Mouse (Mus musculus): Measurements from ENCODE around the gene Olfr644. TPM values are rescaled to one million over a fixed set of nuclear protein-coding genes. Genes with fewer than 3 reads are reported as not detected.

The Olfr644 gene
- total and polyA plus RNA-seq, 3 experiments: not detected

DNA sequence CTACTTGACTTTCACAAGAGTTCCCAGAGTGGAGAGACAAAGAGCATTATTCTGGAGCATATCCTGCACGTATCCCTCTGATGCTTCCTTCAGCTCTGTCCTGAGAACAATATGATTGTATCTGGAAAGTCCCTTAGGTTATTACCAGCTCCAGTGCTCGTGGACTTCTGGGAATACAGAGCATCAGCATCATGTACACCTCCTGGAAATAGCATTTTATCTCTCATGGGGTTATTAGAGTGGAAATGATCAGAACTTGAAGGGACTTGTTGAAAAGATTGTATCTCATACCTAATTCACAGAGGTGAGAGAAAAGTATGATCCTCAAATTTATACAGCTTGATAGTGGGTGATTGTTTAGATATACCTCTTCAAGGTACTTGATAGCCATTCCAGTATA lies 10.3 kb downstream of the Olfr644 start, which contains the start of gene 4930516K23Rik:
TSS of gene 4930516K23Rik (minus strand) at position 101 of the 400 bp plus-strand sequence.
- no peak for DNase-seq (ENCODE audit: extremely low read depth)

DNA sequence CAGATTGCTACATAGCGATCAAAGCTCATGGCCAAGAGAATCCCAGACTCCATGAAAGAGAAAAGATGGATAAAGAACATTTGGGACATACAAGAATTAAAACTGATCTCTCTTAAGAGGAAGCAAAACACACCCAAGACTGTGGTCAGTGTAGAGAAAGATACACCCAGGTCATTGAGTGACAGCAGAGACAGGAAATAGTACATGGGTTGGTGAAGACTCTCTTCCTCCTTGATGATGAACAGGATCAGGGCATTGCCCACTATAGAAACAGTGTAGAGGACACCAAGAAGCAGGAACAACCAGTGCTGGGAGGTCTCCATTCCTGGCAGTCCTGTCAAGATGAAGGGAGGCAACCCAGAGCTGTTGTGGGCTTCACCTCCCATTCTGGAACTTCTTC lies 12.5 kb downstream of the Olfr644 start:
- no peaks in the 10 kb centered on the region for H3K9me3 ChIP-seq (replicated peaks; ENCODE audit: low read length)
- no peak for DNase-seq (ENCODE audit: extremely low read depth)
- no peaks in the 10 kb centered on the region for H3K4me1 ChIP-seq (ENCODE audit: control insufficient read depth in 1 of 2, insufficient read depth in 2 of 2)
- H3K4me2 ChIP-seq (ENCODE audit: insufficient read depth, low read depth, poor library complexity, severe bottlenecking): no peak overlapping the region
- no peak overlapping the region for H3K27ac ChIP-seq (ENCODE audit: insufficient read depth, low read depth)
- H3K27me3 ChIP-seq (replicated peaks): no peaks in the 10 kb centered on the region
- dilution Hi-C loops (cut with MboI; ENCODE audit: extremely low pct_ligation_motif_present, extremely low pct_unique_long_range_greater_than_20kb, low sequenced_read_pairs) (no loop called here), in situ Hi-C loops (cut with MboI; ENCODE audit: low pct_ligation_motif_present, low pct_unique_long_range_greater_than_20kb, low sequenced_read_pairs) (no loop called here)
- no peaks in the 10 kb centered on the region for H3K36me3 ChIP-seq (replicated peaks in 1 of 2; ENCODE audit: control insufficient read depth in 1 of 2, insufficient read depth in 1 of 2, low read length in 1 of 2)
- no peak overlapping the region for H3K9ac ChIP-seq (ENCODE audit: insufficient read depth, low read depth)
- no peak overlapping the region for H3K4me3 ChIP-seq (replicated peaks in 1 of 3; ENCODE audit: low read depth in 2 of 3, low read length in 2 of 3, poor library complexity in 1 of 3)
- no peak for TF ChIP-seq BHLHE40 (IDR thresholded peaks at IDR 0.05; ENCODE audit: low read depth, low read length)
- H3K79me2 ChIP-seq (replicated peaks; ENCODE audit: control insufficient read depth, extremely low read depth, insufficient read depth, poor library complexity, severe bottlenecking): no peaks in the 10 kb centered on the region

More for the DNA sequence above, 10.3 kb downstream of the Olfr644 start, which contains the start of gene 4930516K23Rik:
- no peak within 1 kb of the TSS for H3K4me2 ChIP-seq (ENCODE audit: insufficient read depth, low read depth, poor library complexity, severe bottlenecking)
- H3K9ac ChIP-seq (ENCODE audit: insufficient read depth, low read depth): no peak within 1 kb of the TSS
- no peaks in the 10 kb centered on the region for H3K27me3 ChIP-seq (replicated peaks)
- TF ChIP-seq MXI1 (IDR thresholded peaks at IDR 0.05; ENCODE audit: low read depth, low read length) (no peak), JUND (conservative IDR thresholded peaks at IDR 0.05; ENCODE audit: low read depth, low read length) (no peak)
- no peak within 1 kb of the TSS for H3K27ac ChIP-seq (ENCODE audit: insufficient read depth, low read depth)
- dilution Hi-C loops (cut with MboI; ENCODE audit: extremely low pct_ligation_motif_present, extremely low pct_unique_long_range_greater_than_20kb, low sequenced_read_pairs): no loop called here
- H3K36me3 ChIP-seq (replicated peaks in 1 of 2; ENCODE audit: control insufficient read depth in 1 of 2, insufficient read depth in 1 of 2, low read length in 1 of 2): no peaks in the 10 kb centered on the region
- no peaks in the 10 kb centered on the region for H3K4me1 ChIP-seq (ENCODE audit: control insufficient read depth in 1 of 2, insufficient read depth in 2 of 2)
- H3K79me2 ChIP-seq (replicated peaks; ENCODE audit: control insufficient read depth, extremely low read depth, insufficient read depth, poor library complexity, severe bottlenecking): no peaks in the 10 kb centered on the region
- H3K4me3 ChIP-seq (replicated peaks in 1 of 3; ENCODE audit: low read depth in 2 of 3, low read length in 2 of 3, poor library complexity in 1 of 3): no peak within 1 kb of the TSS
- in situ Hi-C loops (cut with MboI; ENCODE audit: low pct_ligation_motif_present, low pct_unique_long_range_greater_than_20kb, low sequenced_read_pairs): no loop called here
- H3K9me3 ChIP-seq (replicated peaks; ENCODE audit: low read length): no peaks in the 10 kb centered on the region

DNA sequence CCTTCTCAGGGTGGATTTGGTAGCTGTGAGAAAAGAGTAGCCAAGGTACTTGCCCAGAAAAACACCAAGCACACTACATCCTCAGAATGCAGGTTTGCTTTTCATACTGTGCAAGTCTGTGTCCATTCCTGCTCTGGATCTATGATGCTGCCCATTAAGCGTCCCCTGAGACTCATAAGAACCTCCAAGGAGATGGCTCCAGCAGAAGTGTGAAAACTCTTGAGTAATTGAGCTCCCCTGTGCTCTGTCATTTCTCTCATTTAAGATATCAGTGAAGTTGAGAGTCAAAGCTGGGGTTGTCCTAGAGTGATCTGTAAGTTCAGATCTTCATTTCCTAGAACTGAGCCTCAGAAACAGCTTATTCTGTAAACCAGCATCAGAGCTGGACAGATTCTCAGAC lies 19.1 kb downstream of the Olfr644 start, which contains the start of gene Olfr642:
TSS of gene Olfr642 (minus strand) at position 101 of the 400 bp plus-strand sequence.
- no peak within 1 kb of the TSS for H3K4me2 ChIP-seq (ENCODE audit: insufficient read depth, low read depth, poor library complexity, severe bottlenecking)
- no peaks in the 10 kb centered on the region for H3K9me3 ChIP-seq (replicated peaks; ENCODE audit: low read length)
- H3K27ac ChIP-seq (ENCODE audit: insufficient read depth, low read depth): no peak within 1 kb of the TSS
- no peaks in the 10 kb centered on the region for H3K36me3 ChIP-seq (replicated peaks in 1 of 2; ENCODE audit: control insufficient read depth in 1 of 2, insufficient read depth in 1 of 2, low read length in 1 of 2)
- no peaks in the 10 kb centered on the region for H3K27me3 ChIP-seq (replicated peaks)
- H3K9ac ChIP-seq (ENCODE audit: insufficient read depth, low read depth): no peak within 1 kb of the TSS
- TF ChIP-seq GABPA (IDR thresholded peaks at IDR 0.05; ENCODE audit: insufficient replicate concordance, low read depth, low read length): no peak
- no peak for TF ChIP-seq HCFC1 (IDR thresholded peaks at IDR 0.05; ENCODE audit: low read depth, low read length)
- no peak for TF ChIP-seq CHD1 (IDR thresholded peaks at IDR 0.05; ENCODE audit: low read depth, low read length)
- TF ChIP-seq MEF2A (IDR thresholded peaks at IDR 0.05; ENCODE audit: borderline replicate concordance, low read depth, low read length): no peak
- no peak for TF ChIP-seq NRF1 (IDR thresholded peaks at IDR 0.05; ENCODE audit: low read depth, low read length)
- no peak for TF ChIP-seq TCF12 (IDR thresholded peaks at IDR 0.05; ENCODE audit: low read depth, low read length)
- no peak for TF ChIP-seq RCOR1 (conservative IDR thresholded peaks at IDR 0.05; ENCODE audit: low read depth, low read length)
- no peak for TF ChIP-seq IRF4 (IDR thresholded peaks at IDR 0.05; ENCODE audit: low read depth, low read length)
- dilution Hi-C loops (cut with MboI; ENCODE audit: extremely low pct_ligation_motif_present, extremely low pct_unique_long_range_greater_than_20kb, low sequenced_read_pairs): no loop called here
- H3K79me2 ChIP-seq (replicated peaks; ENCODE audit: control insufficient read depth, extremely low read depth, insufficient read depth, poor library complexity, severe bottlenecking): no peaks in the 10 kb centered on the region
- in situ Hi-C loops (cut with MboI; ENCODE audit: low pct_ligation_motif_present, low pct_unique_long_range_greater_than_20kb, low sequenced_read_pairs): no loop called here
- no peaks in the 10 kb centered on the region for H3K4me1 ChIP-seq (ENCODE audit: control insufficient read depth in 1 of 2, insufficient read depth in 2 of 2)
- DNase-seq (ENCODE audit: extremely low read depth): no peak
- H3K4me3 ChIP-seq (replicated peaks in 1 of 3; ENCODE audit: low read depth in 2 of 3, low read length in 2 of 3, poor library complexity in 1 of 3): no peak within 1 kb of the TSS

Data from CH12.LX (cell line).